Mouse (Mus musculus) megakaryocyte, embryonic 14.5 days (primary cell): Measurements from ENCODE around the gene Tcp11.

Experiments
- FLI1 ChIP-seq: IDR thresholded peaks from 2 replicates; pipeline ENCODE4 v1.6.1; 2012; ENCODE audit warnings: low read length, inconsistent platforms, mixed read lengths
- GATA1 ChIP-seq: IDR thresholded peaks from 3 replicates; pipeline ENCODE4 v1.6.1; 2012; ENCODE audit warnings: mixed read lengths, low read length, inconsistent platforms, borderline replicate concordance

DNA sequence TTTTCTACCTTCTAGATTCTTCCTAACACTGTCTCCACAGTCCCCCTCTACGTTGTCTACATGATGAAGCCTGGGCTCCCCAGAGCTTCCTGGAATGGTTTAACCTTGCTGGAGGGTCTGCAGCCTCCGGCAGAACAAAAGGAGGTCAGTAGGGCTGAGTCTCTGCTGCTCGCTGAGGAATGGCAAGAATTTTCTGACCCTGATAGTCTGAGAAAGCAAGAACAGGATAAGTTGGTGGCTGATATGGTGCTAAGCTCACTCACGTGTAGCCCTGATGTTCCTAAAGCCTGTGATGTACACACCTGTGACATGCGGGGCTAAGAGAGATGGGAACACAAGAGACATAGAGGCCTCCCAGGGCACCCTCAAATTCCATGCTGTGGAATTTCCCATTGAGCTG is 7.0 kb upstream of the Tcp11 start:
- TF ChIP-seq GATA1, result no peak
- no peak for TF ChIP-seq FLI1
